Mouse (Mus musculus) small intestine, adult 2 months (tissue): ENCODE measurements around the gene Cks2.

Experiments used
- CTCF ChIP-seq: fragments of 200-500 bp; IDR thresholded peaks from 2 replicates; pipeline ENCODE4 v1.5.1; 2012; ENCODE audit warnings: low read depth, mild to moderate bottlenecking, control low read depth, inconsistent platforms, low read length, moderate library complexity, mixed read lengths; ENCODE audit not compliant: insufficient replicate concordance, insufficient read length; ENCODE audit errors: extremely low read depth
- POLR2A ChIP-seq: fragments of 200-500 bp; IDR thresholded peaks from 2 replicates; pipeline ENCODE4 v1.6.1; 2012; ENCODE audit warnings: low read depth, mild to moderate bottlenecking, control low read depth, inconsistent platforms, low read length, moderate library complexity

DNA sequence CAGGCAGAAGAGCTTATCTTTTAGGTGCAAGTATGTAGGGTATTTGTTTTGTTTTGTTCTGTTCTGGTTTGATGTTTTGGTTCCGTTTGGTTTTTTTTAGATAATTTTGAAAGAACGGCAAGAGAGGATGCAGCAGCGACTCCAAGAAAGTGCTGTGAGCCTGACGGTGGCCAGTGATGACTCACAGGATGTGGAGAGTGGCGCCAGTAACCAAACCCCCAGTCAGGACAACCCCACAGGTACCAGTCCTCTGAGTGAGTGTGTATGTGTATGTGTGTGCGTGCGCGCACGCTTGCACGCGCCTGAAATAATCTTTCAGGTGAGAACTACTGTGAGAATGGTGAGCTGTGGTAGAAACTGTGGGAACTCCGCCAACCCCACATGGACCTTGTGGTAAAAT is 32.0 kb downstream of the Cks2 start:
- no peak for TF ChIP-seq POLR2A
- no peak for TF ChIP-seq CTCF
